Mouse (Mus musculus) olfactory bulb, adult 2 months (tissue): ENCODE measurements around the gene Snrk.

Source experiments
- CTCF ChIP-seq: fragments of 200-500 bp; IDR thresholded peaks from 2 replicates; pipeline ENCODE4 v1.5.1; 2012; ENCODE audit warnings: low read depth, mild to moderate bottlenecking, low read length, moderate library complexity; ENCODE audit not compliant: insufficient read depth
- POLR2A ChIP-seq: fragments of 200-500 bp; IDR thresholded peaks from 2 replicates; pipeline ENCODE4 v1.6.1; 2012; ENCODE audit warnings: mild to moderate bottlenecking, low read depth, low read length, moderate library complexity; ENCODE audit not compliant: insufficient read depth

GRCm38 (mm10) chr9:122130666-122131065 lies 13.6 kb downstream of the Snrk start:
- TF ChIP-seq POLR2A = no peak
- no peak for TF ChIP-seq CTCF
